Mouse (Mus musculus) inflammation-experienced regulatory T-cells, adult 6 months (primary cell): ENCODE measurements around the gene Rpp25l. TPM values are rescaled to one million over a fixed set of nuclear protein-coding genes. Genes with fewer than 3 reads are reported as not detected.

Source experiments
- ATAC-seq: one replicate; pipeline ENCODE4 v1.8.0; 2017
- polyA plus RNA-seq, 3 experiments: library from polyadenylated mRNA; unstranded; fragments of 100-300 nt; shearing (Covaris generic); gene quantifications; one replicate each; pipeline ENCODE4 v1.2.1; 2017

Gene Rpp25l
- polyA plus RNA-seq, 3 experiments from 2014 or later: 51.3 to 65.6 (median 54.5) TPM

GRCm38 (mm10) chr4:41665009-41665675 is 48.2 kb downstream of the Rpp25l start:
- ATAC-seq: no peak

GRCm38 (mm10) chr4:41664533-41664932 is 48.8 kb downstream of the Rpp25l start:
- no peak for ATAC-seq

- ATAC-seq: no peak
Measured at GRCm38 (mm10) chr4:41663614-41664013, 49.7 kb downstream of the Rpp25l start.

GRCm38 (mm10) chr4:41662723-41663122 is 50.6 kb downstream of the Rpp25l start:
- ATAC-seq: no peak

Other genes starting within 250 kb of the Rpp25l start
- gene Kif24, start 248.6 kb downstream of the Rpp25l start, polyA plus RNA-seq: 1 to 10 TPM; 1.2 to 4.7 (median 1.5) TPM
- 10 to 100 TPM; 15.3 to 22.1 (median 17.8) TPM for gene Nudt2, start 248.4 kb downstream of the Rpp25l start, polyA plus RNA-seq
- not detected for gene AI464131, start 210.5 kb downstream of the Rpp25l start, polyA plus RNA-seq
- gene 1110017D15Rik, start 196.2 kb downstream of the Rpp25l start, polyA plus RNA-seq: not detected
- gene Fam219a, start 144.0 kb downstream of the Rpp25l start, polyA plus RNA-seq: under 1 TPM; 0.17 to 0.47 (median 0.28) TPM
- not detected for gene Dnaic1, start 143.8 kb downstream of the Rpp25l start, polyA plus RNA-seq
- not detected for gene Enho, start 73.2 kb downstream of the Rpp25l start, polyA plus RNA-seq
- gene Cntfr, start 16.4 kb downstream of the Rpp25l start, polyA plus RNA-seq: not detected
- gene Il11ra1, start 13.5 kb downstream of the Rpp25l start, polyA plus RNA-seq: 10 to 100 TPM in 1 of 3 experiments, 1 to 10 TPM in 2; 4.0 to 13.8 (median 7.7) TPM
- gene Dctn3, start 9.6 kb upstream of the Rpp25l start, polyA plus RNA-seq: 100 to 1,000 TPM in 1 of 3 experiments, 10 to 100 TPM in 2; 88.8 to 122 (median 95.5) TPM
- not detected for gene Arid3c, start 17.6 kb upstream of the Rpp25l start, polyA plus RNA-seq
- gene Galt, start 41.7 kb upstream of the Rpp25l start, polyA plus RNA-seq: 100 to 1,000 TPM in 1 of 3 experiments, 10 to 100 TPM in 2; 43.1 to 105 (median 70.1) TPM
- 10 to 100 TPM; 31.8 to 42.9 (median 34.1) TPM for gene Sigmar1, start 42.6 kb upstream of the Rpp25l start, polyA plus RNA-seq
- gene Ccl27a, start 60.7 kb upstream of the Rpp25l start, polyA plus RNA-seq: 10 to 100 TPM in 1 of 3 experiments, 1 to 10 TPM in 2; 4.7 to 11.9 (median 6.4) TPM
- gene Gm21541, start 190.1 kb upstream of the Rpp25l start, polyA plus RNA-seq: not detected
- 1 to 10 TPM in 2 of 3 experiments, not detected in 1; 2.5 TPM for gene Gm20878, start 228.0 kb upstream of the Rpp25l start, polyA plus RNA-seq